Mouse (Mus musculus) limb, embryonic 15.5 days (tissue): ENCODE measurements at regions not wholly inside any gene's neighbourhood (a gene's known extent, or its start where the extent isn't known, plus 50 kb on each side); places are given as distances from the start of the nearest gene placed in this dataset.

Source experiments
- ATAC-seq: fragments of 200-750 bp; cut with Nextera tagmentation; 2 replicates; pipeline ENCODE4 v1.8.0; 2017; ENCODE audit warnings: low read depth, moderate TSS enrichment; ENCODE audit not compliant: insufficient number of reproducible peaks, low FRiP score, low TSS enrichment
- H3K27ac ChIP-seq: fragments of 300-500 bp; sonication (generic); 2 replicates; pipeline ENCODE4 v1.5.1; 2015; ENCODE audit warnings: moderate library complexity, mild to moderate bottlenecking, inconsistent platforms
- H3K27me3 ChIP-seq: fragments of 300-500 bp; sonication (generic); 2 replicates; pipeline ENCODE4 v1.6.1; 2015; ENCODE audit warnings: inconsistent platforms
- H3K36me3 ChIP-seq: fragments of 300-500 bp; sonication (generic); 2 replicates; pipeline ENCODE4 v1.6.1; 2015; ENCODE audit warnings: inconsistent platforms
- H3K4me1 ChIP-seq: fragments of 300-500 bp; sonication (generic); 2 replicates; pipeline ENCODE4 v1.6.1; 2015; ENCODE audit warnings: inconsistent platforms
- H3K4me2 ChIP-seq: fragments of 300-500 bp; sonication (generic); 2 replicates; pipeline ENCODE4 v1.6.1; 2015; ENCODE audit warnings: mild to moderate bottlenecking, inconsistent platforms
- H3K4me3 ChIP-seq: fragments of 300-500 bp; sonication (generic); 2 replicates; pipeline ENCODE4 v1.5.1; 2015; ENCODE audit warnings: mild to moderate bottlenecking, inconsistent platforms
- H3K9ac ChIP-seq: fragments of 300-500 bp; sonication (generic); 2 replicates; pipeline ENCODE4 v1.6.1; 2015; ENCODE audit warnings: inconsistent platforms
- H3K9me3 ChIP-seq: fragments of 300-500 bp; sonication (generic); 2 replicates; pipeline ENCODE4 v1.6.1; 2016; ENCODE audit warnings: inconsistent platforms
- WGBS: fragments of 180-500 bp; shearing (Covaris S2); methylation state at CpG from one replicate; pipeline ENCODE4 v1.1.7; 2015; 5-methylcytosine and 5-hydroxymethylcytosine counted together

- Histone ChIP-seq H3K4me3 (no peak overlapping the region), H3K9ac (no peak overlapping the region), H3K4me1 (no peaks in the 10 kb centered on the region; the same call in 1 of the 2 replicates), H3K9me3 (no peaks in the 10 kb centered on the region), H3K27ac (no peak overlapping the region), H3K27me3 (no peaks in the 10 kb centered on the region), H3K36me3 (no peaks in the 10 kb centered on the region), H3K4me2 (no peak overlapping the region)
- 73% methylated on average over 2 of the region's 2 CpGs for WGBS
- no peak for ATAC-seq
Observed at GRCm38 (mm10) chr15:24993325-24993673, 420.3 kb downstream of the Basp1 start.

GRCm38 (mm10) chr15:24992665-24993324, 420.8 kb downstream of the Basp1 start:
- Histone ChIP-seq H3K27ac (no peak overlapping the region), H3K27me3 (no peaks in the 10 kb centered on the region), H3K9ac (no peak overlapping the region), H3K4me1 (no peaks in the 10 kb centered on the region; the same call in 1 of the 2 replicates), H3K36me3 (no peaks in the 10 kb centered on the region), H3K9me3 (no peaks in the 10 kb centered on the region), H3K4me3 (no peak overlapping the region), H3K4me2 (no peak overlapping the region)
- 81% methylated on average over 14 of the region's 14 CpGs for WGBS
- no peak for ATAC-seq

GRCm38 (mm10) chr15:24990082-24990786, 423.3 kb downstream of the Basp1 start:
- H3K9ac ChIP-seq: no peak overlapping the region
- H3K27ac ChIP-seq: no peak overlapping the region
- no peaks in the 10 kb centered on the region; the same call in 1 of the 2 replicates for H3K4me1 ChIP-seq
- no peaks in the 10 kb centered on the region for H3K36me3 ChIP-seq
- no peak for ATAC-seq
- no peaks in the 10 kb centered on the region for H3K9me3 ChIP-seq
- WGBS: 46% methylated on average over 5 of the region's 5 CpGs
- H3K4me3 ChIP-seq: no peak overlapping the region
- H3K4me2 ChIP-seq: no peak overlapping the region
- no peaks in the 10 kb centered on the region for H3K27me3 ChIP-seq

- H3K27ac ChIP-seq: no peak overlapping the region
- no peaks in the 10 kb centered on the region for H3K4me1 ChIP-seq
- H3K9me3 ChIP-seq: no peaks in the 10 kb centered on the region
- no peak overlapping the region for H3K4me2 ChIP-seq
- ATAC-seq: no peak
- H3K9ac ChIP-seq: no peak overlapping the region
- H3K27me3 ChIP-seq: no peaks in the 10 kb centered on the region
- H3K36me3 ChIP-seq: no peaks in the 10 kb centered on the region
- WGBS: 42% methylated on average over 4 of the region's 4 CpGs
- H3K4me3 ChIP-seq: no peak overlapping the region
Observed at GRCm38 (mm10) chr15:24980841-24981240, 432.7 kb downstream of the Basp1 start.

GRCm38 (mm10) chr15:24972020-24972419, 441.5 kb downstream of the Basp1 start:
- no peaks in the 10 kb centered on the region for H3K27me3 ChIP-seq
- no peaks in the 10 kb centered on the region for H3K4me1 ChIP-seq
- H3K27ac ChIP-seq: no peak overlapping the region
- no peak overlapping the region for H3K4me3 ChIP-seq
- H3K9ac ChIP-seq: no peak overlapping the region
- no peak overlapping the region for H3K4me2 ChIP-seq
- 5% methylated on average over 5 of the region's 5 CpGs for WGBS
- H3K9me3 ChIP-seq: no peaks in the 10 kb centered on the region
- no peaks in the 10 kb centered on the region for H3K36me3 ChIP-seq
- ATAC-seq: no peak

GRCm38 (mm10) chr15:24969391-24969812, 444.2 kb downstream of the Basp1 start:
- Histone ChIP-seq H3K27me3 (no peaks in the 10 kb centered on the region), H3K4me3 (no peak overlapping the region), H3K9ac (no peak overlapping the region), H3K27ac (no peak overlapping the region), H3K4me2 (no peak overlapping the region), H3K36me3 (no peaks in the 10 kb centered on the region), H3K9me3 (no peaks in the 10 kb centered on the region), H3K4me1 (no peaks in the 10 kb centered on the region)
- WGBS: 38% methylated on average over 2 of the region's 2 CpGs
- ATAC-seq: no peak

- no peak for ATAC-seq
- 87% methylated on average over 7 of the region's 7 CpGs for WGBS
Observed at GRCm38 (mm10) chr15:24968636-24969317, 444.8 kb downstream of the Basp1 start.

GRCm38 (mm10) chr15:24929742-24930141, 483.8 kb downstream of the Basp1 start:
- no peak overlapping the region for H3K9ac ChIP-seq
- 91% methylated on average over 2 of the region's 2 CpGs for WGBS
- no peak overlapping the region for H3K4me2 ChIP-seq
- H3K4me1 ChIP-seq: no peaks in the 10 kb centered on the region
- H3K27ac ChIP-seq: no peak overlapping the region
- ATAC-seq: no peak
- no peaks in the 10 kb centered on the region for H3K9me3 ChIP-seq
- no peak overlapping the region for H3K4me3 ChIP-seq
- no peaks in the 10 kb centered on the region for H3K36me3 ChIP-seq
- H3K27me3 ChIP-seq: no peaks in the 10 kb centered on the region

More at GRCm38 (mm10) chr15:24968636-24969317, 444.8 kb downstream of the Basp1 start:
- no peaks in the 10 kb centered on the region for H3K9me3 ChIP-seq
- no peaks in the 10 kb centered on the region for H3K27me3 ChIP-seq
- H3K4me1 ChIP-seq: no peaks in the 10 kb centered on the region
- no peak overlapping the region for H3K9ac ChIP-seq
- H3K27ac ChIP-seq: no peak overlapping the region
- H3K4me3 ChIP-seq: no peak overlapping the region
- no peaks in the 10 kb centered on the region for H3K36me3 ChIP-seq
- H3K4me2 ChIP-seq: no peak overlapping the region

- Histone ChIP-seq H3K9ac (no peak overlapping the region), H3K27me3 (no peaks in the 10 kb centered on the region), H3K4me2 (no peak overlapping the region), H3K36me3 (no peaks in the 10 kb centered on the region), H3K4me3 (no peak overlapping the region), H3K4me1 (no peaks in the 10 kb centered on the region), H3K9me3 (no peaks in the 10 kb centered on the region), H3K27ac (no peak overlapping the region)
- WGBS: 75% methylated on average over 1 of the region's 1 CpGs
- no peak for ATAC-seq
Observed at GRCm38 (mm10) chr15:24911866-24912265, 501.7 kb downstream of the Basp1 start.

- no peak for ATAC-seq
- no peaks in the 10 kb centered on the region for H3K36me3 ChIP-seq
- no peak overlapping the region for H3K4me2 ChIP-seq
- no peak overlapping the region for H3K4me3 ChIP-seq
- 64% methylated on average over 1 of the region's 1 CpGs for WGBS
- no peak overlapping the region for H3K9ac ChIP-seq
- H3K4me1 ChIP-seq: no peaks in the 10 kb centered on the region
- H3K9me3 ChIP-seq: no peaks in the 10 kb centered on the region
- H3K27me3 ChIP-seq: no peaks in the 10 kb centered on the region
- H3K27ac ChIP-seq: no peak overlapping the region
Observed at GRCm38 (mm10) chr15:24911466-24911865, 502.1 kb downstream of the Basp1 start.

- no peaks in the 10 kb centered on the region for H3K36me3 ChIP-seq
- 40% methylated on average over 4 of the region's 4 CpGs for WGBS
- ATAC-seq: no peak
Observed at GRCm38 (mm10) chr15:24906957-24907356, 506.6 kb downstream of the Basp1 start.

GRCm38 (mm10) chr15:24878846-24879245, 534.7 kb downstream of the Basp1 start:
- Histone ChIP-seq H3K27ac (no peak overlapping the region), H3K4me3 (no peak overlapping the region), H3K4me1 (no peaks in the 10 kb centered on the region), H3K36me3 (no peaks in the 10 kb centered on the region), H3K4me2 (no peak overlapping the region), H3K9me3 (no peaks in the 10 kb centered on the region), H3K9ac (no peak overlapping the region), H3K27me3 (no peaks in the 10 kb centered on the region)
- no peak for ATAC-seq
- WGBS: 74% methylated on average over 1 of the region's 1 CpGs

More at GRCm38 (mm10) chr15:24906957-24907356, 506.6 kb downstream of the Basp1 start:
- Histone ChIP-seq H3K27me3 (no peaks in the 10 kb centered on the region), H3K4me2 (no peak overlapping the region), H3K4me3 (no peak overlapping the region), H3K9ac (no peak overlapping the region), H3K4me1 (no peaks in the 10 kb centered on the region), H3K27ac (no peak overlapping the region), H3K9me3 (no peaks in the 10 kb centered on the region)
